Mouse (Mus musculus) lung, embryonic 14.5 days (tissue): Measurements from ENCODE around the gene Prkag1. TPM values are rescaled to one million over a fixed set of nuclear protein-coding genes. Genes with fewer than 3 reads are reported as not detected.

Experiments
- ATAC-seq: fragments of 200-750 bp; cut with Nextera tagmentation; 2 replicates; pipeline ENCODE4 v1.8.0; 2017; ENCODE audit warnings: mild to moderate bottlenecking, moderate TSS enrichment, moderate library complexity; ENCODE audit not compliant: insufficient read depth
- DNase-seq: peaks from one replicate; pipeline ENCODE4 v3.0.0-alpha.2; 2015
- H3K27ac ChIP-seq: fragments of 300-500 bp; sonication (generic); 2 replicates; pipeline ENCODE4 v1.5.1; 2014; ENCODE audit warnings: low read depth, mild to moderate bottlenecking, moderate library complexity
- H3K27me3 ChIP-seq: fragments of 300-500 bp; sonication (generic); 2 replicates; pipeline ENCODE4 v1.6.1; 2014; ENCODE audit warnings: low read length, control low read depth; ENCODE audit not compliant: insufficient read depth
- H3K36me3 ChIP-seq: fragments of 300-500 bp; sonication (generic); 2 replicates; pipeline ENCODE4 v1.6.1; 2014; ENCODE audit warnings: control low read depth; ENCODE audit not compliant: insufficient read depth
- H3K4me1 ChIP-seq: fragments of 300-500 bp; sonication (generic); 2 replicates; pipeline ENCODE4 v1.6.1; 2014; ENCODE audit warnings: antibody characterized with exemption, control low read depth; ENCODE audit not compliant: insufficient read depth
- H3K4me2 ChIP-seq: fragments of 300-500 bp; sonication (generic); 2 replicates; pipeline ENCODE4 v1.6.1; 2014; ENCODE audit warnings: mild to moderate bottlenecking
- H3K4me3 ChIP-seq: fragments of 300-500 bp; sonication (generic); 2 replicates; pipeline ENCODE4 v1.5.1; 2014; ENCODE audit warnings: low read depth, low read length
- H3K9ac ChIP-seq: fragments of 300-500 bp; sonication (generic); 2 replicates; pipeline ENCODE4 v1.6.1; 2014
- H3K9me3 ChIP-seq: fragments of 300-500 bp; sonication (generic); 2 replicates; pipeline ENCODE4 v1.6.1; 2016; ENCODE audit warnings: low read depth, low read length, control low read depth
- CTCF ChIP-seq: IDR thresholded peaks from 2 replicates; pipeline ENCODE4 v1.5.1; 2016; ENCODE audit warnings: antibody characterized with exemption, low read depth
- WGBS: fragments of 180-500 bp; shearing (Covaris S2); extraction: QIAGEN DNeasy Blood & Tissue Kit; methylation state at CpG from one replicate; pipeline ENCODE4 v1.1.7; 2014; 5-methylcytosine and 5-hydroxymethylcytosine counted together
- polyA plus RNA-seq: library from polyadenylated mRNA; unstranded; fragments of >200 nt; fragmentation: Nextera tagmentation; extraction: Ambion mirVana; gene quantifications from 2 replicates; pipeline ENCODE4 v1.2.1, GENCODE M21; 2014

Prkag1 gene
- polyA plus RNA-seq, 1 experiment from 2014 or later: 93.4 TPM

DNA sequence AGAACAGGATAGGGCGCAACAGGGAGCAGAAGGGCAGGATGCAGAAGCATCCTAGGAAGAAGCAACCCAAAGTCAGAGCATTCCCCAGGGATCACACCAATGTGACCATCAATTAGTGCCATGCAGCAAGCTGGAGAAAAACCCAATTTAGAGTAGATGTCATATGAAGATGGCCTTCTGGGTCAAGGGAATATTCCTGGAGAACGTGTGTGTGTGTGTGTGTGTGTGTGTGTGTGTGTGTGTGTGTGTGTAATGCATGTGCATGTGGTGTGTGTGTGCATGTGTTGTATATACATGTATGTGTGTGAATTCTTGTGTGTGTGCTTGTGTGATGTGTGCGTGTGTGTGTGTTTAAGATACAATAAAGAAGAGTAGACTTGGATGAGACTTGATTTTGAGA, 32.4 kb downstream of the Prkag1 start:
- Histone ChIP-seq H3K4me2 (no peak overlapping the region), H3K4me3 (no peak overlapping the region), H3K27ac (no peak overlapping the region), H3K9me3 (no peaks in the 10 kb centered on the region), H3K4me1 (no peaks in the 10 kb centered on the region), H3K9ac (no peak overlapping the region), H3K36me3 (no peaks in the 10 kb centered on the region), H3K27me3 (peaks cover 100% of the 10 kb centered on the region)
- TF ChIP-seq CTCF: no peak
- ATAC-seq: no peak
- no peak for DNase-seq
- WGBS: 57% methylated on average over 3 of the region's 3 CpGs

DNA sequence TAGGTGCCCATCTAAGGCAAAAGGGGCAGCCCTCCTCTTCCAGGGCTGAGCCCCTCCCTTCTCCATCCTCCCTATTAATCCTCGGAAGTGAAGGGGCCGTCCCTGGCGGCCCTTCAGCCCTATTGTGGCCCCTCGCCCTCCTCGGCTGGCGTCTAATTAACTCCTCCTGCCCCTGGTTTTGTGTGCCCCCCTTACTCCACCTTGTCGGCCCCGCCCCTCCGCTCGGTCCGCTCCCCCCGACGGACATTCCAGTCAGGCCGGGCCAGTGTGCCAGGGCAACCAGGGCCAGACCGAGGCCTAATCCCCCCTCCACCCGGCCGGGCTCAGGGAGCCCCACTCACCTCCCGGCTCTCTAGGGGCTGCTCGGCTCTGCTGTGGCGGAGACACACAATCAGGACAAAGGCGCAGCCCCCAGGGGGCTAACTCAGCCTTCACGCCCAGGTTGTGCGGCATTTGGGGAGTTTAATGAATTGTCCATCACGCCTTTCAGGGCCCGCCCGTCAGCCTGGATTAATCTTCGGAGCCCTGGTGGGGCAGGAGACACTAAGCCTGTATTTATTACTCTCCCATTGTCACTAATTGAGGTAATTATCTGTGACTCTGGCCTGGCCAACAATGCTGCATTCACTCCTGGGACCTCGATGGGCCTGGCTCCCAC, 33.4 kb downstream of the Prkag1 start:
- WGBS: 5% methylated on average over 27 of the region's 28 CpGs
- H3K9me3 ChIP-seq: no peaks in the 10 kb centered on the region
- no peaks in the 10 kb centered on the region for H3K4me1 ChIP-seq
- no peak overlapping the region for H3K4me3 ChIP-seq
- no peak overlapping the region for H3K4me2 ChIP-seq
- H3K36me3 ChIP-seq: no peaks in the 10 kb centered on the region
- H3K9ac ChIP-seq: no peak overlapping the region
- ATAC-seq (no peak), DNase-seq (no peak)
- no peak for TF ChIP-seq CTCF
- peaks cover 100% of the 10 kb centered on the region for H3K27me3 ChIP-seq
- H3K27ac ChIP-seq: no peak overlapping the region

DNA sequence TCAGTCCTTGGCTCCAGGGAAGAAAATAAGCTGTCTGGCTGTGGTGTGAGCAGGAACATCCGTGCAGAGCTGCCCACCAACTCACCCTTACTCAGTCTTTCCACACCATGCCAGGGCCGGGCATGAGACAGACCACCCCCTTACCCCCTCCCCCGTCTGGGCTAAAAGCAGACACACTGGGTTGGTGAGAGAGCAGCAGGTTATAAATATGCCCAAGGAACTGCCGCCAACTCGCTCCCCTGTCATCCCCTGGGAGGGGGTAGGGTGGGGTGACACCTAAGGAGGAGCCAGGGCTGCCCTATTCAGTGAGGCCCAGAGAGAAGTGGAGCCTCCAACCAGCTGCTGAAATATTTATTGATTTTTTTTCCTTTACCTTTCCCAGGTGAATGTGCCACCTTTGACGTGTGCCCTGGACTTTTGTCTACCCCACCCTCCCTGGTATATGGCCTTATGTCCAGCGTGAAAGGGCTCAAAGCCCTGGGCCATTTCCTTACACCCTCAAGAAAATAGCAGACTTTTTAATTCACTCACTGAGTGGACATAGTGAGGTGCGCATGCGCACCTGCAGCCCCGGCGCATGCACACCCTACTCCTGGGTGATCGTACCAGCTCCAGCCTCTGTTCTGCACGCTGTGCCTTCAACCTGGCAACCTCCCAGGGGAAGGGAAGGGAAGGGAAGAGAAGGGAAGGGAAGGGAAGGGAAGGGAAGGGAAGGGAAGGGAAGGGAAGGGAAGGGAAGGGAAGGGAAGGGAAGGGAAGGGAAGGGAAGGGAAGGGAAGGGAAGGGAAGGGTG, 34.3 kb downstream of the Prkag1 start:
- no peaks in the 10 kb centered on the region for H3K9me3 ChIP-seq
- no peak overlapping the region for H3K27ac ChIP-seq
- no peaks in the 10 kb centered on the region for H3K4me1 ChIP-seq
- DNase-seq (peak; percentile 51), ATAC-seq (no peak)
- no peak overlapping the region for H3K9ac ChIP-seq
- H3K36me3 ChIP-seq: no peaks in the 10 kb centered on the region
- no peak overlapping the region for H3K4me3 ChIP-seq
- peaks cover 100% of the 10 kb centered on the region for H3K27me3 ChIP-seq
- 3% methylated on average over 13 of the region's 13 CpGs for WGBS
- no peak overlapping the region for H3K4me2 ChIP-seq
- TF ChIP-seq CTCF: no peak

DNA sequence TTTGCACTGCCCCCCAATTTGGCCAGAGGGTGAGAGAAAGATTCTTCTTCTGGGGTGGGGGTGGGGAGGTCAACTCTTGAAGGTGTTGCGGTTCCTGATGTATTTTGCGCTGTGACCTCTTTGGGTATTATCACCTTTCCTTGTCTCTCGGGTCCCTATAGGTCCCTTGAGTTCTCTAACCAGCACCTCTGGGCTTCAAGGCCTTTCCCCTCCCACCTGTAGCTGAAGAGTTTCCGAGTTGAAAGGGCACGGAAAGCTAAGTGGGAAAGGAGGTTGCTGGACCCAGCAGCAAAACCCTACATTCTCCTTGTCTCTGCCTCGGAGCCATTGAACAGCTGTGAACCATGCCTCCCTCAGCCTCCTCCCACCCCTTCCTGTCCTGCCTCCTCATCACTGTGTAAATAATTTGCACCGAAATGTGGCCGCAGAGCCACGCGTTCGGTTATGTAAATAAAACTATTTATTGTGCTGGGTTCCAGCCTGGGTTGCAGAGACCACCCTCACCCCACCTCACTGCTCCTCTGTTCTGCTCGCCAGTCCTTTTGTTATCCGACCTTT, 38.1 kb downstream of the Prkag1 start:
- no peak for TF ChIP-seq CTCF
- H3K9ac ChIP-seq: no peak overlapping the region
- DNase-seq: no peak
- H3K4me1 ChIP-seq: no peaks in the 10 kb centered on the region
- H3K9me3 ChIP-seq: no peaks in the 10 kb centered on the region
- H3K36me3 ChIP-seq: no peaks in the 10 kb centered on the region
- whole genome bisulfite sequencing: 4% methylated on average over 13 of the region's 13 CpGs
- peaks cover 100% of the 10 kb centered on the region for H3K27me3 ChIP-seq
- no peak overlapping the region for H3K27ac ChIP-seq
- no peak overlapping the region for H3K4me2 ChIP-seq
- peak overlapping the region; percentile 21 for H3K4me3 ChIP-seq
- no peak for ATAC-seq

DNA sequence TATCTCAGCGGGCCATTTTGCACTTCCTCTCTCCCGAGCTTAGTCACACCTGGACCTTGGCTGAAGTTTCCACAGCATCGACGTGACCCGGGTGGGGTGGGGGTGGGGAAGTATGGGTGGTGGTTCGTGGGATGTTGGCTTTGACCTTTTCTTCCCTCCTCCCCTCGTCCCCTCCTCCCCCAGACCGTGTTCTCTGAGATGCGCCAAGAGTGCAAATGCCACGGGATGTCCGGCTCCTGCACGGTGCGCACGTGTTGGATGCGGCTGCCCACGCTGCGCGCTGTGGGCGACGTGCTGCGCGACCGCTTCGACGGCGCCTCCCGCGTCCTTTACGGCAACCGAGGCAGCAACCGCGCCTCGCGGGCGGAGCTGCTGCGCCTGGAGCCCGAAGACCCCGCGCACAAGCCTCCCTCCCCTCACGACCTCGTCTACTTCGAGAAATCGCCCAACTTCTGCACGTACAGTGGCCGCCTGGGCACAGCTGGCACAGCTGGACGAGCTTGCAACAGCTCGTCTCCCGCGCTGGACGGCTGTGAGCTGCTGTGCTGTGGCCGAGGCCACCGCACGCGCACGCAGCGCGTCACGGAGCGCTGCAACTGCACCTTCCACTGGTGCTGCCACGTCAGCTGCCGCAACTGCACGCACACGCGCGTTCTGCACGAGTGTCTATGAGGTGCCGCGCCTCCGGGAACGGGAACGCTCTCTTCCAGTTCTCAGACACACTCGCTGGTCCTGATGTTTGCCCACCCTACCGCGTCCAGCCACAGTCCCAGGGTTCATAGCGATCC, 38.9 kb downstream of the Prkag1 start:
- Histone ChIP-seq H3K9me3 (no peaks in the 10 kb centered on the region), H3K27me3 (peaks cover 100% of the 10 kb centered on the region), H3K27ac (no peak overlapping the region), H3K4me1 (no peaks in the 10 kb centered on the region), H3K9ac (no peak overlapping the region), H3K4me2 (peak overlapping the region; percentile 44; the same call in 1 of the 2 replicates), H3K4me3 (peak overlapping the region; percentile 21), H3K36me3 (no peaks in the 10 kb centered on the region)
- no peak for DNase-seq
- TF ChIP-seq CTCF: no peak
- ATAC-seq: no peak
- 1% methylated on average over 75 of the region's 75 CpGs for WGBS

DNA sequence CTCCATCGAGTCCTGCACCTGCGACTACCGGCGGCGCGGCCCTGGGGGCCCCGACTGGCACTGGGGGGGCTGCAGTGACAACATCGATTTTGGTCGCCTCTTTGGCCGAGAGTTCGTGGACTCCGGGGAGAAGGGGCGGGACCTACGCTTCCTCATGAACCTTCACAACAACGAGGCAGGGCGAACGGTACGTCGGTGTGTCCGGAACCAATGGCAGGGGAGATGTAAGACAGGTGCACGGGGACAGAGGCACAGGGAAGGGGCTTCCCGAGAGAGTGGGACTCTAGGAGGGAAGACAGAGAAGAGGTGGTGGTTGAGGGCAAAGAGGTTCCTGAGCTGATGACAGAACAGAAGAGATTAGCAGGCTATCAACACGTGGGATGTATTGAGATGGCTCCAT, 39.5 kb downstream of the Prkag1 start:
- no peak overlapping the region for H3K27ac ChIP-seq
- no peaks in the 10 kb centered on the region for H3K9me3 ChIP-seq
- H3K4me1 ChIP-seq: no peaks in the 10 kb centered on the region
- peak overlapping the region; percentile 16; the same call in 1 of the 2 replicates for H3K4me3 ChIP-seq
- no peak for DNase-seq
- ATAC-seq: no peak
- H3K27me3 ChIP-seq: peaks cover 96% of the 10 kb centered on the region
- under 1% methylated on average over 23 of the region's 23 CpGs for WGBS
- H3K36me3 ChIP-seq: no peaks in the 10 kb centered on the region
- no peak overlapping the region for H3K4me2 ChIP-seq
- H3K9ac ChIP-seq: no peak overlapping the region
- TF ChIP-seq CTCF: no peak
